Mouse (Mus musculus) embryonic fibroblast, embryonic 13.5 days (primary cell): Measurements from ENCODE around the gene Thsd4.

Source experiments
- CTCF ChIP-seq: IDR thresholded peaks from 2 replicates; pipeline ENCODE4 v1.5.1; 2011; ENCODE audit warnings: mild to moderate bottlenecking, control low read depth, low read length, moderate library complexity, borderline replicate concordance; ENCODE audit not compliant: insufficient read depth
- POLR2A ChIP-seq: IDR thresholded peaks from 2 replicates; pipeline ENCODE4 v1.6.1; 2011; ENCODE audit warnings: low read depth, mild to moderate bottlenecking, control low read depth, low read length, moderate library complexity

- TF ChIP-seq CTCF (no peak), POLR2A (no peak)
Observed at GRCm38 (mm10) chr9:60400001-60400400, 121.8 kb downstream of the Thsd4 start.
